Mouse (Mus musculus) heart, adult 2 months (tissue): ENCODE results near the gene Hmga1b.

Experiments
- CTCF ChIP-seq: fragments of 200-600 bp; IDR thresholded peaks from 2 replicates; pipeline ENCODE4 v1.8.1; 2022; ENCODE audit warnings: antibody characterized with exemption, mild to moderate bottlenecking, moderate library complexity
- EP300 ChIP-seq: fragments of 200-500 bp; IDR thresholded peaks from 2 replicates; pipeline ENCODE4 v1.6.1; 2011; ENCODE audit warnings: low read depth, low read length, control low read depth; ENCODE audit not compliant: insufficient read depth
- POLR2A ChIP-seq: fragments of 200-500 bp; IDR thresholded peaks from 2 replicates; pipeline ENCODE4 v1.6.1; 2011; ENCODE audit warnings: mild to moderate bottlenecking, low read depth, low read length, control low read depth; ENCODE audit not compliant: insufficient read depth

DNA sequence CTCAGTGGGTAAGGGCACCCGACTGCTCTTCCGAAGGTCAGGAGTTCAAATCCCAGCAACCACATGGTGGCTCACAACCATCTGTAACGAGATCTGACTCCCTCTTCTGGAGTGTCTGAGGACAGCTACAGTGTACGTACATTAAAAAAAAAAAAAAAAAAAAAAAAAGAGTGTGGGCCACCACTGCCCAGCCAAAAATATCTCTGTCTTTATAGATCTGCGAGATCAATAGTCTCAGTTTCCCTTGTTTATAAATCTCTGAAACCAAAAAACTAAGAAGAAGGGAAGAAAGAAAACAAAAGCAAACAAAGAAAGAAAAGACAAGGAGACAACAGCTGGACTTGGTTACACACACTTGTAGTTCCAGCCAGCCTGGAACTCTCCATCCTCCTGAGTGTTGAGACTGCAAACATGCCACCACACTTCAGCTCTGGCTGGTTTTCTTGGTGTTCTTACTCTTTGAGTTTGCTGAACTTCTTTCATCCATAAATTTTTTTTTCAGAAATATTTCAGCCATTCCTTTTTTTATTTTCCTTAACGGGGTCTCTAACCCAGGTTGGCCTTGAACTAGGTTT lies 36.8 kb downstream of the Hmga1b start:
- TF ChIP-seq CTCF = no peak
- no peak for TF ChIP-seq EP300
- no peak for TF ChIP-seq POLR2A
